Mouse (Mus musculus) lung, postnatal 0 days (tissue): ENCODE measurements around the gene Rrp7a.

ENCODE experiments used
- CTCF ChIP-seq: IDR thresholded peaks from 2 replicates; pipeline ENCODE4 v1.5.1; 2016; ENCODE audit warnings: antibody characterized with exemption, mild to moderate bottlenecking
- EP300 ChIP-seq: IDR thresholded peaks from 2 replicates; pipeline ENCODE4 v1.6.1; 2016; ENCODE audit warnings: antibody characterized with exemption, mild to moderate bottlenecking, control low read depth

- no peak for TF ChIP-seq CTCF
- TF ChIP-seq EP300, result peak; percentile 43
These were observed 48.5 kb upstream of the Rrp7a start for GRCm38 (mm10) chr15:83170956-83171659.
